Mouse (Mus musculus) thymus, adult 18-20 months (tissue): ENCODE measurements around the gene Gm3383.
"Not testable (repeated sequence)": the region's sequence is repeated elsewhere in the genome, so short reads cannot be mapped to it uniquely, and the experiment has no call there.

Experiments used
- DNase-seq, 2 experiments: peaks; one replicate each; pipeline ENCODE4 v3.0.0; 2022; ENCODE audit warnings: mixed read lengths in 2 of 2

Gene Gm3383

DNA sequence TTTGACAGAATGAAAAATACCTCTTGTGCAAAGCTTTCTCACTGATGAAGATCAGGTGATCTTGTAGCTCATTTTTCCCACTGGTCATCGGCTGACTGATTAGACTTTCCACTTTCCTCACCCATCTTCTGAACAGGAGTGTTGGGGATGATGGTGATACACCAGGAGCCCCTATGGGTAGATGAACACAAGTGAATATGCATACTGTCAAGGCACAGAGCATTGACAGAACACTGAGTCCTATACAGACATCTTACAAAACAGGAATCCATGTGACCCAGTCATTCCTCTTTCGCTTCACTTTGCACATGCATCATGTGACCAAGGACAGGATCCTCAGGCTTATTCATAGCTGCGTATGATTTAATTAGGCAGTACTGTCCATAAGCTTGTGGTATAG lies at the start of gene Gm3383:
Gm3383 (minus strand) TSS at position 101 of the 400 bp plus-strand sequence.
- DNase-seq = not testable (repeated sequence)

- DNase-seq = not testable (repeated sequence)
Observed at GRCm38 (mm10) chr14:5855911-5856310, 48.1 kb upstream of the Gm3383 start.

DNA sequence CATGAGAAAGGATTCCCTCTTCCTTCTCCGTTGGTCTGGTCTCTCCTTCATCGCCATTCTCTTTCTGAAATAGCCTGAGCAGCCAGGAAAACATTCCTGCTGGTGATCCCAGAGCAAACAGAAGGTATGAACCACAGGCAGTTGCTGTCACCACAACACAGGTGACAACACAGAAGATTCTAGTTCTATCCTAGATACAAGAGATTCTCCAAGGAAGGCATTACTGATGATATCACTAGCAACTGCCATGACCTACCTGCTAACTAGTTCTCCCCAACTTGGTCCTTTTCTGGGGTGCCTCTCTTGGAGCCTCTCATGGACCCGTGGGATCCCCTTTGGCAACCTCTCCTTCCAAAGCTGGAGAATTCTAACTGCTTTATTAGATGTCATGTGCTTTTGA lies 22.4 kb upstream of the Gm3383 start, which contains the start of gene Gm3424:
Gm3424 (minus strand) TSS at position 101 of the 400 bp plus-strand sequence.
- not testable (repeated sequence) for DNase-seq

DNA sequence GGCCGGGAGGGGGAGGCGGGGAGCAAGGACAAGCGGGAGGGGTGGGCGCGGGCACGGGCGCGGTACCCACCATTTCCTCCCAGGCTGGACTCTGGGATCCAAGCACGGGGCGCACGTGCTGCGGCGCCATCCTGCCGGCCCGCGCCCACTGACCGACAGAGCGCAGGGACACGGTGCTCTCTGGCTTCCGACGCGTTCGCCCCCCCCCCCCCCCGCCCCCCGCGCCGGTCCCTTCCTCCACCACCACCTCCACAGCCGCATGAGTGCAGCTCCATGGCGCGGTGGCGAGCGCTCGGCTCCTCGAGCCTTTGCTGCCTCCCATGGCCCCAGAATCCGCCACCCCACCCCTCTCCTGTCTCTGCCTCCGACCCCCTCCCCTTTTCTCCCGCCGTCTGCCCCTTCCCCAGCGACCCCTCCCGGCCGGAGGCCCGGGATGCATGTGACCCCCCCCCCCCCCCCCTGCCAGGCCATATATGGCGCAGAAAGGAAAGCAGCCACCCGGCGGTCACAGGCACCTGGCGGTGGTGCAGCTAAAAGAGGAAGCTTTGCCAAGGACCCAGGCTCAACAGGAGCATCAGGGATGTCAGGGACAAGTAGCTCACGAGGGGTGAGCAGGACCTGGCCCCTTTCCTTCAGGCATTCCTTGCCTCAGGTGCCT lies 5.0 kb upstream of the Gm3383 start:
- not testable (repeated sequence) for DNase-seq

DNA sequence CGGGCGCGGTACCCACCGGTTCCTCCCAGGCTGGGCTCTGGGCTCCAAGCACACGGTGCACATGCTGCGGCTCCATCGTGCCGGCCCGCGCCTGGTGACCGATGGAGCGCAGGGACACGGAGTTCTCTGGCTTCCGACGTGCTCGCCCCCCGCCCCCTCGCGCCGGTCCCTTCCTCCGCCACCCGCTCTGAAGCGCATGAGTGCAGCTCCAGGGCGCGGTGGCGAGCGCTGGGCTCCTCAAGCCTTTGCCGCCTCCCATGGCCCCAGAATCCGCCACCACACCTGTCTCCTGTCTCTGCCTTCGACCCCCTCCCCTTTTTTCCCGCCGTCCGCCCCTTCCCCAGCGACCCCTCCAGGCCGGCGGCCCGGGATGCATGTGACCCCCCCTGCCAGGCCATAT lies 66.3 kb downstream of the Gm3383 start, which contains the start of gene Gm3373:
Gm3373 (minus strand) TSS at position 101 of the 400 bp plus-strand sequence.
- not testable (repeated sequence) for DNase-seq

DNA sequence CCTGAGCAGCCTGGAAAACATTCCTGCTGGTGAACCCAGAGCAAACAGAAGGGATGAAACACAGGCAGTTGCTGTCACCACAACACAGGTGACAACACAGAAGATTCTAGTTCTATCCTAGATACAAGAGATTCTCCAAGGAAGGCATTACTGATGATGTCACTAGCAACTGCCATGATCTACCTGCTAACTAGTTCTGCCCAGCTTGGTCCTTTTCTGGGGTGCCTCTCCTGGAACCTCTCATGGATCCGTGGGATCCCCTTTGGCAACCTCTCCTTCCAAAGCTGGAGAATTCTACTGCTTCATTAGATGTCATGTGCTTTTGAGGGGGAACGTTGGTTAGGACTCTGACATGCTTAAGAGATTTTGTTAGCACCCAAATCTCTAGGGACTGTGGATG lies 120.4 kb downstream of the Gm3383 start, which contains the start of gene Gm9603:
Gm9603 (minus strand) TSS at position 101 of the 400 bp plus-strand sequence.
- DNase-seq = not testable (repeated sequence)

DNA sequence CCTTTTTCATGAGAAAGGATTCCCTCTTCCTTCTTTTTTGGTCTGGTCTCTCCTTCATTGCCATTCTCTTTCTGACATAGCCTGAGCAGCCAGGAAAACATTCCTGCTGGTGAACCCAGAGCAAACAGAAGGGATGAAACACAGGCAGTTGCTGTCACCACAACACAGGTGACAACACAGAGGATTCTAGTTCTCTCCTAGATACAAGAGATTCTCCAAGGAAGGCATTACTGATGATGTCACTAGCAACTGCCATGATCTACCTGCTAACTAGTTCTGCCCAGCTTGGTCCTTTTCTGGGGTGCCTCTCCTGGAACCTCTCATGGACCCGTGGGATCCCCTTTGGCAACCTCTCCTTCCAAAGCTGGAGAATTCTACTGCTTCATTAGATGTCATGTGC lies 174.9 kb downstream of the Gm3383 start, which contains the start of gene Gm8265:
Gm8265 (minus strand) TSS at position 101 of the 400 bp plus-strand sequence.
- DNase-seq = not testable (repeated sequence)
